In genomic region chr12:21429021-21429420, GRCm38 (mm10) we compare ENCODE assay signal across 19 mouse cellular contexts. TPM values are rescaled to one million over a fixed set of nuclear protein-coding genes. Genes with fewer than 3 reads are reported as not detected.
DNase-seq lines count a peak whose midpoint lies in the region; ATAC-seq lines count a peak whose summit lies in the region.
"Had no signal": no experiment of that assay in that cellular context is flagged by ENCODE, and none has a peak within 500 bp of the region (broad histone marks: within the 10 kb centered on the region; RNA-seq: fewer than 3 reads in every experiment).

No protein-coding gene starts in this region.

- intact Hi-C loops in heart, postnatal 10 days (cut with DNase I), result no loop called here

- DNase-seq in heart, adult 11 months, result peak; percentile 72
- no peak for DNase-seq in heart, postnatal 10 days
- DNase-seq in R1 (ENCODE audit: low read depth, low spot score), result peak; percentile 86
- DNase-seq in right cerebral cortex, postnatal 4 days, result no peak
- DNase-seq: adrenal gland, adult 8-10 months; adrenal gland, postnatal 14 days; adrenal gland, postnatal 36 days; B cell, adult 2 months; cerebellum, adult 11-12 months; cerebellum, adult 2 months; cerebellum, adult 9-10 months; cerebellum, postnatal 10 days; cerebellum, postnatal 25 days had no signal

- no peak for ATAC-seq in erythroblast, adult 5-6 weeks (replicated peaks; ENCODE audit: low FRiP score, poor library complexity, severe bottlenecking)
- ATAC-seq: activated CD4-positive, CD25-positive, alpha-beta regulatory T cell, adult 4 months; CD4-positive, CD25-positive, alpha-beta regulatory T cell, adult 4 months; forebrain, embryonic 14.5 days; forebrain, embryonic 16.5 days; Patski had no signal

RNA-seq across cellular contexts. Expression of gene Ywhaq, which starts 11.6 kb away (rescaled TPM):
- 100 to 1,000 TPM; 137 to 140 TPM for total RNA-seq in heart, postnatal 10 days (2021)
- total RNA-seq in erythroblast, adult 5-6 weeks (2015; ENCODE audit: low replicate concordance), result 85.9 and 98.8 TPM in 2 replicates
- 39.9 and 44.0 TPM in 2 replicates for total RNA-seq in erythroblast, adult 5-6 weeks (2017; ENCODE audit: low replicate concordance)

RNA-seq across cellular contexts. Expression of gene Adam17, which starts 55.6 kb away (rescaled TPM):
- total RNA-seq in heart, postnatal 10 days (2021), result 10 to 100 TPM; 49.9 to 59.8 TPM
- total RNA-seq in erythroblast, adult 5-6 weeks (2015; ENCODE audit: low replicate concordance), result 9.4 and 15.2 TPM in 2 replicates
- total RNA-seq in erythroblast, adult 5-6 weeks (2017; ENCODE audit: low replicate concordance), result 14.1 and 22.7 TPM in 2 replicates

Comparison
In these comparisons a context has a peak if more than half of its experiments do, and no peak if none do; other contexts are left out.
1. DNase-seq: peak in heart, adult 11 months (single experiment) and R1 (single experiment); none in heart, postnatal 10 days (0 of 2) and right cerebral cortex, postnatal 4 days (single experiment).